Mouse (Mus musculus) C2C12 (cell line): ENCODE measurements around the gene Abr. TPM values are rescaled to one million over a fixed set of nuclear protein-coding genes. Genes with fewer than 3 reads are reported as not detected.

Experiments used
- H3K27me3 ChIP-seq: one replicate; pipeline ENCODE4 v1.6.1; 2011; ENCODE audit not compliant: control insufficient read depth, insufficient read depth, insufficient read length
- H3K36me3 ChIP-seq: one replicate; pipeline ENCODE4 v1.6.1; 2011; ENCODE audit not compliant: control insufficient read depth, insufficient read depth
- H3K4me3 ChIP-seq: one replicate; pipeline ENCODE4 v1.5.1; 2011; ENCODE audit warnings: mild to moderate bottlenecking, control low read depth; ENCODE audit not compliant: poor library complexity, insufficient read depth, severe bottlenecking
- H3K79me2 ChIP-seq: one replicate; pipeline ENCODE4 v1.6.1; 2011; ENCODE audit not compliant: control insufficient read depth, insufficient read depth
- H3K79me3 ChIP-seq: one replicate; pipeline ENCODE4 v1.6.1; 2011; ENCODE audit warnings: low read depth, control low read depth
- H3ac ChIP-seq: one replicate; pipeline ENCODE3; 2011; ENCODE audit warnings: low read depth; ENCODE audit not compliant: control insufficient read depth, insufficient read length
- CEBPB ChIP-seq: IDR thresholded peaks from one replicate; pipeline ENCODE4 v1.6.1; 2011; ENCODE audit warnings: low read depth, mild to moderate bottlenecking, control low read depth, moderate library complexity
- CTCF ChIP-seq: IDR thresholded peaks from one replicate; pipeline ENCODE4 v1.5.1; 2011; ENCODE audit not compliant: control insufficient read depth, insufficient read depth, insufficient read length
- FOSL1 ChIP-seq: IDR thresholded peaks from one replicate; pipeline ENCODE4 v1.8.0; 2011; ENCODE audit warnings: mild to moderate bottlenecking, low read length; ENCODE audit not compliant: poor library complexity, insufficient read depth, severe bottlenecking
- MAX ChIP-seq: IDR thresholded peaks from one replicate; pipeline ENCODE4 v1.6.1; 2011; ENCODE audit warnings: mild to moderate bottlenecking, control low read depth
- MYOD1 ChIP-seq: IDR thresholded peaks from one replicate; pipeline ENCODE4 v1.6.1; 2011; ENCODE audit warnings: low read depth; ENCODE audit not compliant: control insufficient read depth, insufficient read length
- MYOG ChIP-seq: IDR thresholded peaks from one replicate; pipeline ENCODE4 v1.6.1; 2011; ENCODE audit not compliant: control insufficient read depth, insufficient read length; ENCODE audit errors: extremely low read depth
- USF1 ChIP-seq: IDR thresholded peaks from one replicate; pipeline ENCODE4 v1.6.1; 2011; ENCODE audit warnings: low read depth, mild to moderate bottlenecking, control low read depth, moderate library complexity
- polyA plus RNA-seq: library from polyadenylated mRNA; unstranded; fragments of >200 nt; fragmentation: generic; extraction: Trizol; gene quantifications from one replicate; pipeline ENCODE4 v1.2.1, GENCODE M21; 2012; ENCODE audit warnings: missing spikeins

The Abr gene
- polyA plus RNA-seq, 1 experiment: 72.8 TPM

DNA sequence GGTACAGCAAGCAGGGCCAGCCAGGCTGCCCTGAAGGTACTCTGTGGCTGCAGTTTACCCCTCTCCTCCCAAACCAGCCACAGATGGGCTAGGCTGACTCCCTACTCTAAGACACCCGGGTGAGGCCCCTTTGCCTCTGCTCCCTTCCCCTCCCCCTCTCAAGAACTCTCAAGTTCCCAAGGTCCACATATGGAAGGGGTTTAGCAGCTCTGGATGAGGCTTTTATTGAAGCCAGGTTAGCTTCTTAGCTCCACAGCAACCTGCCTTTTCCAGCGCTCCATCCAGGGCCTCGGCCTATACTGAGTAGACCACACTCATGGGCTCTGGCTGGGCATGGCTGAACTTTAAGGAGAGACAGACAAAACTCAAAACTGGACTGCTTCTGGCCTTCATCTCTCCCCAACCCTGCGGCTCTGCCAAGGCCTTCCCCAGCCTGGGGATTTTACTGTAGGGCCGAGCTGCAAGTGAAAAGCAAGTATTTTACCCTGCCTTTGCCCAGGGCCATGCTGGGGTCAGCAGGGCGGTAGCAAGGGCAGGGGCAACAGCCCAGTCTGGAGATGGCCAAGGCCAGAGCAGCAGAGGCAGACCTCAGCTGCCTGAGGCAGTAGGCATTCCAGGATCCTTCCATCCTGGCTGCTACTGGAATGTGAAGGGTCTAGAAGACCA is 192.0 kb downstream of the Abr start:
- Histone ChIP-seq H3K4me3 (no peak overlapping the region), H3ac (no peak overlapping the region), H3K36me3 (peaks cover 25% of the 10 kb centered on the region), H3K79me3 (peaks cover 2% of the 10 kb centered on the region), H3K79me2 (peaks cover 6% of the 10 kb centered on the region), H3K27me3 (no peaks in the 10 kb centered on the region)
- TF ChIP-seq CEBPB (no peak), CTCF (no peak), USF1 (no peak), FOSL1 (no peak), MYOD1 (no peak), MYOG (no peak), MAX (no peak)

DNA sequence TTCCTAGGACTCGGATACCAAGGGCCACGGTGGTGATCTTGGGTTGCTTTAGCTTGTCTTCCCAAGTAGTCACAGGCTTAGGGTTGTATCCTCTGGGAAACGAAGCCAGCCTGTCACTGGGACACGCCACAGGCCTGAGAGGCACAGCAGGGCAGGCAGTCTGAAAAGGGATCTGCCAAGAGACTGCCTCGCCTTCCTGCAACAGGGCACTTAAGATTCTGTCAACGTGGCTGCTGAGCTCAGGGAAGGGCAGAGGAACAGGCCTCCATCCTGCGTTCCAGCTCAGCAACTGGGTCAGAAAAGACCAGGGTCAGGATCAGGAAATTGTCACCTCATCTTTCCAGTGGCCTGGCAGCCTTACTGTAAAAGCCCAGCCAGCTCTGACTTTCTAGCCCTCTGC is 192.6 kb downstream of the Abr start:
- H3ac ChIP-seq: no peak overlapping the region
- no peaks in the 10 kb centered on the region for H3K79me3 ChIP-seq

GRCm38 (mm10) chr11:76429046-76429445 is 193.1 kb downstream of the Abr start:
- Histone ChIP-seq H3K27me3 (no peaks in the 10 kb centered on the region), H3ac (no peak overlapping the region), H3K79me2 (peaks cover 6% of the 10 kb centered on the region), H3K79me3 (no peaks in the 10 kb centered on the region), H3K4me3 (no peak overlapping the region), H3K36me3 (peaks cover 25% of the 10 kb centered on the region)
- TF ChIP-seq MAX (no peak), CEBPB (no peak), FOSL1 (no peak), MYOD1 (no peak), MYOG (no peak), CTCF (no peak), USF1 (no peak)

More for the DNA sequence above, 192.6 kb downstream of the Abr start:
- H3K4me3 ChIP-seq: no peak overlapping the region
- H3K27me3 ChIP-seq: no peaks in the 10 kb centered on the region
- no peak for TF ChIP-seq CEBPB
- no peak for TF ChIP-seq MAX
- TF ChIP-seq CTCF: no peak
- no peak for TF ChIP-seq MYOD1
- no peak for TF ChIP-seq FOSL1
- no peak for TF ChIP-seq MYOG
- TF ChIP-seq USF1: no peak
- peaks cover 30% of the 10 kb centered on the region for H3K36me3 ChIP-seq
- peaks cover 6% of the 10 kb centered on the region for H3K79me2 ChIP-seq

DNA sequence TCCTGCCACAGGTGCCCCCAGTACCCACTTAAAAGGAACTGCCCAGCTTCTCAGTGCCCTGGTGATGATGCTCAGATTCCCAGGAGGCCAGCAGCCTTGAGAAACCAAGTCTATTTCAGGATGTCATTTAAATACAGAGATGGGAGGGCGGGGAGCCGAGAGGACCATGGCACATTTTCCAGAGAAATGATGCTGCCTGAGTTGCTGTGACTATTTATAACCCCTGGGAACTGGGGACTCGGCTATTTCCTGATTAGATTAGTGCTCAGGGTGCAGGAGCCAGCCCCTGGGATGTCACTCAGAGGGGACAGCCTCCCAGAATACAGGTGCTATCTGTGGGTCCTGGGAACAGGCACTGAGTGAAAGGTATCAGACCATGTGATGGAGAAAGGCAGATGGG is 194.3 kb downstream of the Abr start:
- H3K79me2 ChIP-seq: peaks cover 6% of the 10 kb centered on the region
- peaks cover 30% of the 10 kb centered on the region for H3K36me3 ChIP-seq
- H3ac ChIP-seq: no peak overlapping the region
- no peaks in the 10 kb centered on the region for H3K79me3 ChIP-seq
- no peak for TF ChIP-seq CTCF
- no peak for TF ChIP-seq MAX
- no peak for TF ChIP-seq MYOD1
- no peak for TF ChIP-seq USF1
- no peak for TF ChIP-seq CEBPB
- TF ChIP-seq MYOG: no peak
- TF ChIP-seq FOSL1: no peak
- H3K27me3 ChIP-seq: no peaks in the 10 kb centered on the region
- no peak overlapping the region for H3K4me3 ChIP-seq

DNA sequence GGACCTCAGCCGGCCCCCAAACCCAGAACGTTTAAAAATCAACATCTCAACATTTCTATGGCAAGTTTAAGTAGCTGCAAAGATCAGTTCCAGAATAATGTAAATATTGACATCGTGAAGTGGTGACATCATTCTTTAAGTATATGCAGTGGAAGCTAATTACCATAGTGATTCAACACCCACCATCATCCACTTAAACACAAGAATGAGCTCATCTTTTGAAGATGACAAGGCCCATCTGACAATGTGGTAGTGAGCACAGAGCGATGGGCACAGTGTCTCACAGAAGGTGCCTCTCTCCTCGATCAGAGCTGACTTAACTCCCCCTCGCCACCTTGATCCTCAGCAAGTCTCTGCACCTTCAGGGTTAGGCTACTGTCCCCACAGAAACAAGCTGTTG is 196.4 kb downstream of the Abr start:
- Histone ChIP-seq H3K79me3 (no peaks in the 10 kb centered on the region), H3K79me2 (peaks cover 6% of the 10 kb centered on the region), H3K4me3 (no peak overlapping the region), H3K27me3 (no peaks in the 10 kb centered on the region), H3K36me3 (peaks cover 44% of the 10 kb centered on the region), H3ac (no peak overlapping the region)
- TF ChIP-seq USF1: no peak
- TF ChIP-seq MYOG: no peak

DNA sequence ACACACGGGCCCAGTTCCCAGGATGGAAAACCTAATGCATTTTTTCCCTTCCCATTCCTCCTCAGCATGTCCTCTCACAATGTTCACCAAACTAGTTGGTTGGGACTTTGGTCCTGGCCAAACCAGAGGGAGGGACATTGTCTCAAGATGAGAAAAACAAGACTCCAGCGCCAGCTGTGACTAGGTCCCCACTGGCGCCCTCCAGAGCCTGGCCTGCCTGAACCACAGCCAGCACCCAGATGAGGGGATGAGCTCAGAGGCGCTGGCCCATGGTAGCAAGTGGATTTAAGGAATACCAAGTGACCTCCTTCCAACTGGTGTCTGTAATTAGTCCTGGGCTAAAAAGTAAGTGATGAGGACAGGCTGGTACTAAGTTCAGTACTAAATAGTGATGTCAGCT is 201.2 kb downstream of the Abr start:
- H3K36me3 ChIP-seq: peaks cover 85% of the 10 kb centered on the region
- no peaks in the 10 kb centered on the region for H3K79me2 ChIP-seq
- H3K79me3 ChIP-seq: no peaks in the 10 kb centered on the region
- no peak overlapping the region for H3K4me3 ChIP-seq
- no peaks in the 10 kb centered on the region for H3K27me3 ChIP-seq
- H3ac ChIP-seq: no peak overlapping the region
- no peak for TF ChIP-seq FOSL1
- TF ChIP-seq CEBPB: no peak
- TF ChIP-seq MYOG: no peak
- TF ChIP-seq MYOD1: no peak
- TF ChIP-seq CTCF: no peak
- no peak for TF ChIP-seq MAX
- no peak for TF ChIP-seq USF1
